Mouse (Mus musculus) neural tube, embryonic 14.5 days (tissue): ENCODE data around the gene Zfp53. TPM values are rescaled to one million over a fixed set of nuclear protein-coding genes. Genes with fewer than 3 reads are reported as not detected.
"Not testable (repeated sequence)": the region's sequence is repeated elsewhere in the genome, so short reads cannot be mapped to it uniquely, and the experiment has no call there.

Experiments used
- ATAC-seq: fragments of 200-750 bp; cut with Nextera tagmentation; 2 replicates; pipeline ENCODE4 v1.8.0; 2017; ENCODE audit warnings: low read depth, mild to moderate bottlenecking, moderate TSS enrichment, moderate library complexity
- H3K27ac ChIP-seq: fragments of 300-500 bp; sonication (generic); 2 replicates; pipeline ENCODE4 v1.5.1; 2014; ENCODE audit warnings: low read depth, mild to moderate bottlenecking, control low read depth, low read length, moderate library complexity, mixed read lengths
- H3K27me3 ChIP-seq: fragments of 300-500 bp; sonication (generic); 2 replicates; pipeline ENCODE4 v1.6.1; 2014; ENCODE audit warnings: low read length; ENCODE audit not compliant: control insufficient read depth, insufficient read depth
- H3K36me3 ChIP-seq: fragments of 300-500 bp; sonication (generic); 2 replicates; pipeline ENCODE4 v1.6.1; 2014; ENCODE audit warnings: low read length, mixed read lengths; ENCODE audit not compliant: control insufficient read depth, insufficient read depth
- H3K4me1 ChIP-seq: fragments of 300-500 bp; sonication (generic); 2 replicates; pipeline ENCODE4 v1.6.1; 2014; ENCODE audit warnings: low read length; ENCODE audit not compliant: control insufficient read depth, insufficient read depth
- H3K4me2 ChIP-seq: fragments of 300-500 bp; sonication (generic); 2 replicates; pipeline ENCODE4 v1.6.1; 2014; ENCODE audit warnings: mild to moderate bottlenecking, low read depth, low read length, control low read depth
- H3K4me3 ChIP-seq: fragments of 300-500 bp; sonication (generic); 2 replicates; pipeline ENCODE4 v1.5.1; 2014; ENCODE audit warnings: low read depth, low read length, control low read depth, mixed read lengths
- H3K9ac ChIP-seq: fragments of 300-500 bp; sonication (generic); replicated peaks from 2 replicates; pipeline ENCODE4 v1.6.1; 2014; ENCODE audit warnings: low read depth, mild to moderate bottlenecking, control low read depth, low read length, mixed read lengths
- H3K9me3 ChIP-seq: fragments of 300-500 bp; sonication (generic); 2 replicates; pipeline ENCODE4 v1.6.1; 2016; ENCODE audit warnings: low read length; ENCODE audit not compliant: control insufficient read depth
- WGBS: fragments of 180-500 bp; shearing (Covaris S2); extraction: QIAGEN DNeasy Blood & Tissue Kit; methylation state at CpG from one replicate; pipeline ENCODE4 v1.1.7; 2014; 5-methylcytosine and 5-hydroxymethylcytosine counted together
- polyA plus RNA-seq: library from polyadenylated mRNA; unstranded; fragments of >200 nt; fragmentation: Nextera tagmentation; extraction: Ambion mirVana; gene quantifications from 2 replicates; pipeline ENCODE4 v1.2.1, GENCODE M21; 2014

Zfp53 gene
- polyA plus RNA-seq = 9.6 and 10.4 TPM in 2 replicates

- H3K27ac ChIP-seq = peak within 1 kb of the TSS; percentile 72
- no peaks in the 10 kb centered on the region for H3K27me3 ChIP-seq
- peak; percentile 100 for ATAC-seq
- H3K9me3 ChIP-seq = no peaks in the 10 kb centered on the region
- H3K4me3 ChIP-seq = peak within 1 kb of the TSS; percentile 78
- no peaks in the 10 kb centered on the region for H3K36me3 ChIP-seq
- peak within 1 kb of the TSS; percentile 75 for H3K4me2 ChIP-seq
- WGBS = under 1% methylated on average over 34 of the region's 34 CpGs
- 0 out of 2 replicates have a peak, but pooled peaks cover 3% of the 10 kb centered on the region for H3K4me1 ChIP-seq
- H3K9ac ChIP-seq = peak within 1 kb of the TSS; percentile 67
Observed at GRCm38 (mm10) chr17:21488760-21489499, at the start of gene Zfp53. Gene Zfp53 (plus strand): TSS chr17:21488998.

- Histone ChIP-seq H3K4me2 (peak overlapping the region; percentile 70), H3K4me3 (peak overlapping the region; percentile 63), H3K4me1 (0 out of 2 replicates have a peak, but pooled peaks cover 7% of the 10 kb centered on the region), H3K9ac (peak overlapping the region; percentile 48), H3K9me3 (no peaks in the 10 kb centered on the region), H3K27ac (peak overlapping the region; percentile 80), H3K36me3 (no peaks in the 10 kb centered on the region), H3K27me3 (no peaks in the 10 kb centered on the region)
- peak; percentile 83 for ATAC-seq
- WGBS = 0% methylated on average over 3 of the region's 3 CpGs
Observed at GRCm38 (mm10) chr17:21449669-21450068, 39.1 kb upstream of the Zfp53 start.

GRCm38 (mm10) chr17:21450138-21450704 is 38.6 kb upstream of the Zfp53 start, which contains the start of gene Zfp51:
Gene Zfp51 (plus strand): TSS chr17:21450374.
- Histone ChIP-seq H3K9me3 (no peaks in the 10 kb centered on the region), H3K4me2 (peak within 1 kb of the TSS; percentile 70), H3K27me3 (no peaks in the 10 kb centered on the region), H3K9ac (peak within 1 kb of the TSS; percentile 48), H3K4me1 (0 out of 2 replicates have a peak, but pooled peaks cover 7% of the 10 kb centered on the region), H3K27ac (peak within 1 kb of the TSS; percentile 80), H3K4me3 (peak within 1 kb of the TSS; percentile 63), H3K36me3 (no peaks in the 10 kb centered on the region)
- peak; percentile 100 for ATAC-seq
- WGBS = under 1% methylated on average over 26 of the region's 26 CpGs

GRCm38 (mm10) chr17:21463550-21463949 is 25.2 kb upstream of the Zfp53 start:
- Histone ChIP-seq H3K27ac (no peak overlapping the region), H3K27me3 (no peaks in the 10 kb centered on the region), H3K4me1 (no peaks in the 10 kb centered on the region), H3K9ac (no peak overlapping the region), H3K9me3 (no peaks in the 10 kb centered on the region), H3K36me3 (peaks cover 16% of the 10 kb centered on the region), H3K4me2 (no peak overlapping the region), H3K4me3 (no peak overlapping the region)
- WGBS = 95% methylated on average over 5 of the region's 5 CpGs
- ATAC-seq = no peak

- no peak overlapping the region for H3K4me3 ChIP-seq
- no peaks in the 10 kb centered on the region for H3K27me3 ChIP-seq
- 63% methylated on average over 3 of the region's 3 CpGs for WGBS
- no peak overlapping the region for H3K4me2 ChIP-seq
- no peak overlapping the region for H3K9ac ChIP-seq
- H3K9me3 ChIP-seq = no peaks in the 10 kb centered on the region
- no peaks in the 10 kb centered on the region for H3K4me1 ChIP-seq
- H3K27ac ChIP-seq = no peak overlapping the region
- no peak for ATAC-seq
- H3K36me3 ChIP-seq = no peaks in the 10 kb centered on the region
Observed at GRCm38 (mm10) chr17:21472032-21472652, 16.7 kb upstream of the Zfp53 start.

GRCm38 (mm10) chr17:21472653-21473307 is 16.0 kb upstream of the Zfp53 start:
- Histone ChIP-seq H3K9ac (no peak overlapping the region), H3K9me3 (no peaks in the 10 kb centered on the region), H3K27ac (no peak overlapping the region), H3K36me3 (no peaks in the 10 kb centered on the region), H3K4me2 (no peak overlapping the region), H3K4me3 (no peak overlapping the region), H3K27me3 (no peaks in the 10 kb centered on the region), H3K4me1 (no peaks in the 10 kb centered on the region)
- ATAC-seq = no peak
- WGBS = 79% methylated on average over 2 of the region's 2 CpGs

- no peak for ATAC-seq
- Histone ChIP-seq H3K4me3 (no peak overlapping the region), H3K9ac (no peak overlapping the region), H3K4me1 (no peaks in the 10 kb centered on the region), H3K36me3 (no peaks in the 10 kb centered on the region), H3K4me2 (no peak overlapping the region), H3K27me3 (no peaks in the 10 kb centered on the region), H3K27ac (no peak overlapping the region), H3K9me3 (no peaks in the 10 kb centered on the region)
- 38% methylated on average over 14 of the region's 14 CpGs for WGBS
Observed at GRCm38 (mm10) chr17:21473362-21474190, 15.2 kb upstream of the Zfp53 start.

- WGBS = 26% methylated on average over 10 of the region's 10 CpGs
- not testable (repeated sequence) for ATAC-seq, H3K27me3 ChIP-seq, H3K36me3 ChIP-seq, H3K4me3 ChIP-seq, H3K4me2 ChIP-seq, H3K27ac ChIP-seq, H3K9ac ChIP-seq, H3K4me1 ChIP-seq, H3K9me3 ChIP-seq
Observed at GRCm38 (mm10) chr17:21474729-21475128, 14.1 kb upstream of the Zfp53 start.
